Mouse (Mus musculus): Measurements from ENCODE around the gene Hdac4. TPM values are rescaled to one million over a fixed set of nuclear protein-coding genes. Genes with fewer than 3 reads are reported as not detected.
A peak's percentile ranks its signal among the peaks of the same experiment; 100 is the strongest.

Gene Hdac4
- total RNA-seq, 2 experiments from 2014 or later = 45.9 to 95.4 TPM

DNA sequence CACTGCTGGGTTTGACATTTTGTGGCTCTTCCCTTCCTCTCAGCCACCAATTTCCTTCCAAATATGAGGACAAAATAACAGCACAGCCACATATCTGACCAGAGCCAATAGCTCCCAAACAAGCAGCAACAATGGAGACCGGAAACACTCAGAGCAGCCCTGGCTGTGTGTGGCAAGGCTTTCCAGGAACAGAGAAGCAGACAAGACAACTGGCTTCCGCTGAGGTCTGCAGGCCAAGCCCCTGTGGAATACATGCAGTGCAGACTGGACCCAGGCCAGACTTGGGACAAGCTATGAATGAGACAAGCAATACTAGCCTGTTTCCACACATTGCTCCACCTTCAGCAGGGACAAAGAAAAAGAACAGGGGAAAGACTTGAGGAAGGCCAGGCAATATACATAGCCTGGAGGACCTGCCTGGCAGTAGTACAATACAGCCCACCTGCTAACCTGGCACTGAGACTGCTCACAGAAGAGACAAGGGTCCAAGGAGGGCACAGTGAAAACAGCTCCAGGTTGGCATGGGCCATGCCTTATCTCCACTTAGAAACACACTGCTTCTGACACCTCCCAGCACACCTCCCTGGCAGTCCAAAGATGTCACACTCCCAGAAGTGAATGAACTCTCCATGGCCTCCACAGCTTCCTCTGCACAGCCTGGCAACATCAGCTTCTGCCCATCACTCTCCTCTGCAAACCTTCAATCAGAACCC is 58.2 kb downstream of the Hdac4 start:
- DNase-seq (ENCODE audit: low spot score in 2 of 2) = peak in 1 of 2 experiments; percentile 51

DNA sequence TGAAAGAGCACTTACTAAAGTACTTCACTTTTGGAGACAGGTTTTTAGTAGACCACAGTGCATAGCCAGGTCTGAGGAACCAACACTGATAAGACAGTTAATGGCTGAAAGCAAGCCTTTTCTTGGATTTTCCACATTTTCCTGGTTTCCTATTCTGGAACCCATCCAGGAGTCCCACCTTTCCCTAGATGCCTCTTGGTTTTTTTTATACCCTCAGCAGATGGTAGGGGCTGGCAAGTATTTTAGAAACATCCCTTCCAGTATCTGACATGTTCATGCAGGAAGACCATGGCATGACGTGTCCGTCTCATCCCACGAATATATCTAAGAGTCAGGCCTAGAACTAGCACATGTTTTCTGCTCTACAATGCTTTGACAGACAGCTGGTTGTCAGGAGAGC is 59.1 kb downstream of the Hdac4 start:
- no peak for DNase-seq (ENCODE audit: low spot score in 2 of 2)

GRCm38 (mm10) chr1:92132181-92132580 is 63.3 kb downstream of the Hdac4 start:
- DNase-seq (ENCODE audit: low spot score in 2 of 2) = no peak

DNA sequence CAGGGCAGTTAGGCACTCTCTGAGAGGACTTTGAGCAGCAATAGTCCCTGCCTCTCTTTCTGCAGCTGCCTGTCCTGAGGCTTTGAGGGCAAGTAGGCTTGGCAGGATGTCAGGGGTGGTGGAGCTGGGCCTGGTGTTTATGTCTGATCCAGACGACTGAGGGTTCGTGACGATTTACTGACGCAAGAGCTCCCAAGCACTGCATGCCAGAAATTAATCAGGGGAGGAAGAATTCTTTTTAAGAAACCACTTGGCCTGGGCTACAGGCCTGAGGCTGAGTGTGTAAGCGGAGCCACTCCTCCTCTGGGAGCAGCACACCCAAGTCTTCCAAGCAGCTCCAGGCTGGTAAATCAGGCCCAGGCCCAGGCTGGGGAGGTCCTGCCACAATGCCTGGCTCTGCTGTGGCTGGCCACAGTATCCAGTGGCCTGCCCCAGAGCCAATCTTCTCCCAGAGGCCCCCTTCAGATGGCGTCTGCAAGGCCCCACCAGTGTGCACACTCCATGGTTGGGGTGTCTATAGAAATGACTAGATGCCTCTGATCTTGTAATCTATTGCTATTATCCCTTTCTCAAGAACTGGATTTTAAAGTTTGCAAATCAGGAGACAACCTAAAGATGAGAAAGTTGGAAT is 64.9 kb downstream of the Hdac4 start:
- peak in 1 of 2 experiments; percentile 43 for DNase-seq (ENCODE audit: low spot score in 2 of 2)

DNA sequence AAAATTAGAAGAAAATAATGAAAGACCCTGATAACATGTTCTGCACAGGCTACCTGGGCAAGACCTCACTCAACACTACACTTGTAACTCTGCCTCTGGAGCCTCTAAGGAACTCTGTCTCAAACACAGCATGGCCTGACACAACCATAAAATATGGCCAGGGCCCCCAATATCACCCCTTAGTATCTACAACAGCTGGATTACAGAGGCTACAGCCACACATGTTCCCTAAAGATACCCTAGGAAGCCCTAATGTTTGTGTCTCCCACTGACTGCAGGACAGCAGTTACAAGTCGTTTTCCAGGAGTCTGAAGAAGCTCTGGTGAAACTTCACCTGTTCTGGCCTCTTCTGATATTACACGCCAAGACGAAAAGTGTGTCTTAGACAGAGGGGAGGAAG is 65.7 kb downstream of the Hdac4 start:
- no peak for DNase-seq (ENCODE audit: low spot score in 2 of 2)

DNA sequence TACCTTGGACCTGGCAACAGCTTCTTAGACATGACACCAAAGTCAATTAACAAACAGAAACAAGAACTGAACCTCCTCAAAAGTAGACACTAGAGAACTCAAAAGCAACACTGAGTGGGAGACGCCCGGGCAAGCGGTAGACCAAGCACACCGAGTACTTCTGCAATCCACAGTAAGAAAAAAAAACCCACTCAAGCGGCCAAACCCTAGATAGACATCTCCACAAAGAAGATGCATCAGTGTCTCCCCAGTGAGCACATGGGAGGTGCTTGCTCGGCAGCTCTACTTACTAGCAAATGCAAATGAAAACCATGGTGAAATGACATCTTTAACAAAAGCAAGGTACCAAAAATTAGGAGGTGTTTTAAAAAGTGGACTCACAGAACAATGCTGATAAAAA is 67.7 kb downstream of the Hdac4 start:
- no peak for DNase-seq (ENCODE audit: low spot score in 2 of 2)

DNA sequence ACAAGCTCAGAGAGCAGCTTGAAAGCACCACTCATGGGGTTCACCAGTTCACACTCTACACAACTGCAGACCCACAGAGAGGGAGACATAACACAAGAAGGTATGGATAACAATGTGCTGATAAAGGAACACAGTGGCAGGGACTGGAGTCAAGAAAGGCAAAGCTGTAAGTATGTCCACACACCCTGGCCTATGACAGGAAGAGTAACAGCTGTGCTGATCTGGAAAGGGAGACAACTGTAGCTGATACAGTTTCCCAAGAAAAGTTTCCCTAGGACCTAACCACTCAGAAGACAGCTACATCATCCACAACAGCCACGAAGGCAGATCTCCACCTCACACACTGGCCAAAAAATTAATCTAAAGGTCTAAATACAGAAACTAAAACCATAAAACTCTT is 68.1 kb downstream of the Hdac4 start:
- DNase-seq (ENCODE audit: low spot score in 2 of 2) = no peak

DNA sequence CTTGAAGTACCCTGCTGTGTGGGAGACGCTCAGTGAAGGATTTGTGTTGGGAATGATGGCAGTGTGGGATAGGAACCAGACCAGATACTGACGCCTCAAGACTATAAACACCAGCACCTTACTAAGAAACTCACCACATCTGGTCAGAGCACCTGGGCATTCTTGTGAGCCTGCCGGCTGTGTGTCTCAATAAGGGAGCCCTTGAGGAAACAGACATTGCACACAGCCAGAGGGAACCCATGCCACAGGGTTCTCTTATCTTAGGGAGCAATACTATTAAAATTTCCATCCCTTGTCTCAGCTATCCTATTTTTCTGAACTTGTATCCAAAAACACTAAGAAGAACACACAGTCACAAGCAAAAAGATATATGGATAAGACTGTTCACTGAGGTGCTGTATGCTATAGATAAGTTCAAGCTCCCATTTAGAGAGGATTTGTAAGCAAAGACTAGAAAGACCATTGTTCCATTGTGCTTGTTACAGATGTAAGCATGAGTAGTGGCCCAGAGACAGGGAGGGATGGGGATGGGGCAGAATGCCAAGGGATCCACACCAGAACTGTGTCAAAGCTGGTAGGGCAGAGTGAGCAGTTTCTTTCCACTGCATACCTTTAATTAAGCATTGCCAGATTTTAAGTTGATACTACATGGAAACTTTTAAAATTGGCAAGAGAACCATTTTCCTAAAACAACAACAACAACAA is 70.8 kb downstream of the Hdac4 start:
- no peak for DNase-seq (ENCODE audit: low spot score in 2 of 2)

DNA sequence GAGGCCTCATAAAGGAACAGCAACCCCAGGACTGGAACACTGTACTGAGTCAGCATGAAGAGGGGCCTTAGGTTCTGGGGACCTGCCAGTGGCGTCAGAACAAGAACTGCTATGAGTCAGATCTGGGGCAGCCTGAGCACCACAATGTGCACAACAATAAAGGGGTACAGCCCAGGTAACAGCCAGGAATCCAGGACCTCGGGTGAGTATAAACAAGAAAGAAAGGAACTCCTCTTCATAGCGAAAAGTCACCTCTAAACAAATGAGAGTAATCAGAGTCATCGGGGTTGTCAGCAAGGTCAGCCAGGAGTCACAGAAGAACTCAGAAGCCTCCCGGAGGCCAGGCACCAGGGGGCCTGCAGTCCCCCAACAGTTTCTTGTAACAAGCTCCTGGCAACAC is 76.2 kb downstream of the Hdac4 start:
- no peak for DNase-seq (ENCODE audit: low spot score in 2 of 2)

DNA sequence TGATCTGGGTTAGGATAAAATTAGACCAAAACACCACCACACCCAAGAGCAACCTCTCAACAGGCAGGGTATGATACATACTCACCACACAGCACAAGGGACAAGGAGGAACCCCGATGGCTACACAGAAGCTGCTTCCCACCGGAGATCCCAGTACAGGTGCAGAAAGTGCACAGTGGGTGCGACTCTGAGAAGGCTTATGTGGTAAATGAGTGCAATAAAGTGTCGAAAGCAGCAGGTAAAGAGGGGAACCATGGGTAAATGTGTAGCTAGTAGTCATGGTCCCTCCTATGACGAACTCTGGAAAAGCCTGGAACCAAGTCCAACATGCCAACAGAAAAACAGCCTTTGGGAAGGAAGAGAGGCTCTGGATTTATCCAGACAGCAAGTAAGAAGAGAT is 77.9 kb downstream of the Hdac4 start:
- no peak for DNase-seq (ENCODE audit: low spot score in 2 of 2)

GRCm38 (mm10) chr1:92116169-92116568 is 79.3 kb downstream of the Hdac4 start:
- no peak for DNase-seq (ENCODE audit: low spot score in 2 of 2)

DNA sequence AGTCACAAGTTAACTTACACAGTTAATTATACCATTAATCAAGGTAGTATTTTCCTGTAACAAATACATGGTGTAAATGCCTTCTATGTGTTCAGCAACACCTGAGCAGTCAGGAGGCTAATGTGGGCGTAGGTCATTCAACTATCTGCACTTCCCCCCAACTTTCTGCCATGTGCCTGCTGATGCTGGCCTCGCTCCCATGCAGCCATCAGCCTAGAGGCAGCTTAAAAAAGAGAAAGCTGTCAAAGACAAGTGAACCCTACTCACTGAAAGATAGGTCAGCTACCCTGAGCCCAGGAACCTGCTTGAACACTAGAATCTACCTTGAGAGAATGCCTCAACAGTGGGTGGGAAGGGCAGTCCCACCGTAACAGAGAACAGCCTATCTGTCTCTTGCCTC is 81.4 kb downstream of the Hdac4 start:
- no peak for DNase-seq (ENCODE audit: low spot score in 2 of 2)

GRCm38 (mm10) chr1:92113243-92114009 is 82.1 kb downstream of the Hdac4 start:
- DNase-seq (ENCODE audit: low spot score in 2 of 2) = no peak

DNA sequence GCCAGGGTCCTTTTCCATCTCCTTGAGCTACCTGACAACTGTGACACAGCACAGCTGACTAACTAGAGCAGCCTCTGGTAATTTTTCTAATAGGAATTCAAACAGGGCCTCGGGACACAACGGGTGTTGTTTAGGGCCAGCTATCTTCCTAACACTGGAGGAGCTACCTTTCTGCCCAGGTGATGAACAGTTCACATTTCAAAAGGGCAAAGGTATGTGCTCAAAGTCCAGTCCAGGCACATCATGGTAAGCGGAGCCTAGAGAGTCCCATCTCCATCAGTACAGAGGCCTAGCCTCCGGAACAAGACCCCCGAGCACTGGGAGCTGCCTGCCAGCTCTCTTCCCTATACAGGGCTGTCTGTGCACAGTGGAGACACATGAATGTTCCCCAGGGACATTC is 82.9 kb downstream of the Hdac4 start:
- DNase-seq (ENCODE audit: low spot score in 2 of 2) = no peak

GRCm38 (mm10) chr1:92111551-92111950 is 83.9 kb downstream of the Hdac4 start:
- no peak for DNase-seq (ENCODE audit: low spot score in 2 of 2)

DNA sequence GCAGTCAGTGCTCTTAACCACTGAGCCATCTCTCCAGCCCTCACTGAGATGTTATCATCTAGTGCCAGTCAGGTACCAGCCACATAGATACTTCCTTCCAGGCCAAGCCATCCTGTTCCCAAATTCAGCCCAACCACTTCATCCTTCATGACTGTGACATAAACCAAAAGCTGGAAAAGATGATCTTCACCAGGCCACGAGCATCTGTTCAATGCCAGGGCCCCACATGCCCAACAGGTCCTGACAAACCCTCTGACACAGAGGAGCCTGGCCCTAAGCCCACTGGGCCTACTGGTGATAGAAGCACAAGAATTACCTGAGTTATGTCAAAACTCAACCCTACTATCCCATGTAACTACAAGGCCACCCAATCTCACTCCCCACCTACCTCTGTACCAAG is 84.5 kb downstream of the Hdac4 start:
- DNase-seq (ENCODE audit: low spot score in 2 of 2) = no peak

- DNase-seq (ENCODE audit: low spot score in 2 of 2) = no peak
These were observed 86.3 kb downstream of the Hdac4 start for GRCm38 (mm10) chr1:92109221-92109620.

DNA sequence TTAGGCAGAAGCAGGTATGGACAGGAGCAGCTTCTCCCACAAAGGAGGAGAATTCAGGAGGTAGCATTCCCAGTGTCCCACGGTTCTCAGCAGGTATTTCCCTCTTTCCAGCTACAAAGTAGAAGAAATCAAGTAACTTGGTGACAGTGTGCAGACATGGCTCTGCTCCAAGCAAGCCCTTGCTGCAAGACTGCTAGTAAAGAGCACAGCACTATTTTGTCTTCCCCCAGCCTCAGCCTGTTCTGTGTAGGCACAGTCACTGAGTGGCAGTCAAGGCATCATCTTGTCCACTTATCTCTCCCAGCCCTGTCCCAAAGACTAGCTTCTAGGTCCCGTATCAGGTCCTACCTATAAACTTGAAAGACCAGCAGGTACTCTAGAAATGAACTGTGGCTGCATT is 86.9 kb downstream of the Hdac4 start:
- no peak for DNase-seq (ENCODE audit: low spot score in 2 of 2)

GRCm38 (mm10) chr1:92107996-92108395 is 87.5 kb downstream of the Hdac4 start:
- no peak for DNase-seq (ENCODE audit: low spot score in 2 of 2)

DNA sequence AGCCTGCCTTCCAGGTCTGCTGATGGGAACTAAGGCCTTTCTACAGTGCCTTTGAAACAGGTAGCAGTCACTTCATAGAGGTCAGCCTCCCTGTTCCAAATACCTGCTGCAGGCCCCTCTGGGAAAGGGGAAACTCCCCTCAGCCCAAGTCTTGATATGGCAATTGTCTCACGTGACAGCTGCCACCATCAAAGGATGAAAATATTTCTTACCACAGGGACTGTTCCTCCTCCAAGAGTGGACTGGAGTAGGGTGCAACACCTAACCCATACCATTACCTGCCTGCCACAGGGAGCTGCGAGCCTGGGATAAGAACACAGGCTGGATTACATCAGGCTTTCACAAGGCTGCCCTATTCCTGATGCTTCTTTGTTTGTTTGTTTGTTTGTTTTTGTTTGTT is 88.0 kb downstream of the Hdac4 start:
- no peak for DNase-seq (ENCODE audit: low spot score in 2 of 2)

DNA sequence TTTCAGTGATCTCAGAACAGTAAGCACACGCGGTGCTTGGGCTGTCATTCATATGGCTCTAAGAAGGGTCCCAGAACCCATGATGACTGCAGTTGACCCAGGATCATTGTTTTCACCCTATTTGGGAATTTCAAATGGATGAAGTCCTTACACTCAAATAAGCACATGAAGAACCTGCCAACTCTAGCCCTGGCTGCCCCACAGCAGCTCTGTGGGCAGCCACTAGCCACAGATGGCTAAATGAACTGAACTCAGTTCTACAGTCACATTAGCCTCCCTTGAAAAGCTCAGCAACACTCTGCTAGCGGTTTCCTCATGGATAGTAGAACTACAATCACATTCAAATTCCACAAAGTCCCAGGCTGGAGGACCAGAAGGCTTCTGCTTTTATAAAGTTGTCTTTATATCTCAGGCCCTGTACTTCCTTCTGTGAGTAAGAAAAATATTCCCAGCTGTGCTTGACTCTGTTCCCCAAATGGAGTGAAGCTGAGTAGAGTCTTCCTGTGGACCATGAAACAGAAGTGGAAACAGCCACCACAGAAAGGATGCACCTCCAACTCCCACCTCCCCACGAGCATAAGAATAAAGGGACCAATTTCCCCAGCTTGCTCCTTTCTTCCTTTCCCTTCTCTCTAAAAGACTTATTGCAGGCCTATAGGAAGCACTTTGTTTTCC is 88.9 kb downstream of the Hdac4 start:
- no peak for DNase-seq (ENCODE audit: low spot score in 2 of 2)
